In genomic region chr6:135296267-135296666, GRCm38 (mm10) we compare ENCODE assay signal across 8 mouse cellular contexts. TPM values are rescaled to one million over a fixed set of nuclear protein-coding genes. Genes with fewer than 3 reads are reported as not detected.
DNase-seq lines count a peak whose midpoint lies in the region; ATAC-seq lines count a peak whose summit lies in the region.

No protein-coding gene starts in this region.

- H3K4me2 ChIP-seq in liver, embryonic 13.5 days = peak overlapping the region; percentile 26
- no peak overlapping the region for H3K4me2 ChIP-seq in forebrain, embryonic 16.5 days (ENCODE audit: low read length)
- no peak overlapping the region for H3K4me2 ChIP-seq in midbrain, embryonic 11.5 days

- H3K27me3 ChIP-seq in liver, embryonic 13.5 days = no peaks in the 10 kb centered on the region
- H3K27me3 ChIP-seq in forebrain, embryonic 16.5 days (replicated peaks; ENCODE audit: control insufficient read depth, insufficient read depth, low read length) = no peaks in the 10 kb centered on the region
- H3K27me3 ChIP-seq in midbrain, embryonic 11.5 days (ENCODE audit: control insufficient read depth, insufficient read depth, low read length) = no peaks in the 10 kb centered on the region

- WGBS in liver, embryonic 13.5 days (ENCODE audit: insufficient replicate concordance) = 24% methylated on average over 17 of the region's 17 CpGs
- 80% methylated on average over 17 of the region's 17 CpGs for WGBS in forebrain, embryonic 16.5 days
- 82% methylated on average over 17 of the region's 17 CpGs for WGBS in midbrain, embryonic 11.5 days

- H3K4me3 ChIP-seq in liver, embryonic 13.5 days (replicated peaks) = no peak overlapping the region
- no peak overlapping the region for H3K4me3 ChIP-seq in forebrain, embryonic 16.5 days (replicated peaks; ENCODE audit: low read length)
- H3K4me3 ChIP-seq in midbrain, embryonic 11.5 days (ENCODE audit: low read depth, low read length) = no peak overlapping the region

- ATAC-seq in CD4-positive, CD25-positive, alpha-beta regulatory T cell, adult 4 months = no peak
- no peak for ATAC-seq in liver, embryonic 13.5 days (ENCODE audit: low read depth)
- no peak for ATAC-seq in forebrain, embryonic 16.5 days
- no peak for ATAC-seq in midbrain, embryonic 11.5 days (ENCODE audit: low FRiP score)

- H3K4me1 ChIP-seq in liver, embryonic 13.5 days (replicated peaks) = no peaks in the 10 kb centered on the region
- peaks cover 3% of the 10 kb centered on the region; the same call in 1 of the 2 replicates for H3K4me1 ChIP-seq in forebrain, embryonic 16.5 days (replicated peaks; ENCODE audit: control insufficient read depth, insufficient read depth, low read length)
- no peaks in the 10 kb centered on the region for H3K4me1 ChIP-seq in midbrain, embryonic 11.5 days (ENCODE audit: control insufficient read depth, insufficient read depth, low read length)

- no peaks in the 10 kb centered on the region for H3K36me3 ChIP-seq in liver, embryonic 13.5 days
- no peaks in the 10 kb centered on the region for H3K36me3 ChIP-seq in forebrain, embryonic 16.5 days (ENCODE audit: control insufficient read depth, insufficient read depth)
- H3K36me3 ChIP-seq in midbrain, embryonic 11.5 days (ENCODE audit: control insufficient read depth, insufficient read depth, low read length) = no peaks in the 10 kb centered on the region

- no peak overlapping the region for H3K9ac ChIP-seq in liver, embryonic 13.5 days
- no peak overlapping the region for H3K9ac ChIP-seq in forebrain, embryonic 16.5 days (replicated peaks; ENCODE audit: low read depth, low read length)
- no peak overlapping the region for H3K9ac ChIP-seq in midbrain, embryonic 11.5 days (ENCODE audit: low read length)

- H3K27ac ChIP-seq in liver, embryonic 13.5 days = no peak overlapping the region
- no peak overlapping the region for H3K27ac ChIP-seq in forebrain, embryonic 16.5 days (ENCODE audit: low read length)
- H3K27ac ChIP-seq in midbrain, embryonic 11.5 days (ENCODE audit: low read depth, low read length) = no peak overlapping the region

- H3K9me3 ChIP-seq in liver, embryonic 13.5 days (replicated peaks) = no peaks in the 10 kb centered on the region
- no peaks in the 10 kb centered on the region for H3K9me3 ChIP-seq in forebrain, embryonic 16.5 days (ENCODE audit: control insufficient read depth, low read length)
- no peaks in the 10 kb centered on the region for H3K9me3 ChIP-seq in midbrain, embryonic 11.5 days (ENCODE audit: control insufficient read depth, low read length)

- peak; percentile 2 for DNase-seq in CD4-positive, CD25-positive, alpha-beta regulatory T cell, adult 2 months (ENCODE audit: low read depth, low spot score)
- peak; percentile 11 for DNase-seq in thymus, postnatal 14 days
- DNase-seq in thymus, postnatal 25 days = no peak
- DNase-seq in liver, embryonic 13.5 days = peak; percentile 24
- peak; percentile 52 for DNase-seq in skeletal muscle tissue, adult 2 months (ENCODE audit: low read depth, low spot score)
- DNase-seq in midbrain, embryonic 11.5 days (ENCODE audit: low spot score, missing footprints) = no peak

RNA-seq across cellular contexts. Expression of gene Pbp2, which starts 13.9 kb away (rescaled TPM):
- polyA plus RNA-seq in CD4-positive, CD25-positive, alpha-beta regulatory T cell, adult 4 months (2017; shearing (Covaris generic)) = not detected
- not detected in 2 replicates for polyA plus RNA-seq in liver, embryonic 13.5 days (2015; fragmentation: Nextera tagmentation; extraction: Ambion mirVana)
- polyA plus RNA-seq in forebrain, embryonic 16.5 days (2015; fragmentation: Nextera tagmentation; extraction: Ambion mirVana) = not detected in 2 replicates
- polyA plus RNA-seq in midbrain, embryonic 11.5 days (2014; fragmentation: Nextera tagmentation; extraction: Ambion mirVana) = not detected in 2 replicates

RNA-seq across cellular contexts. Expression of gene Gsg1, which starts 42.1 kb away (rescaled TPM):
- polyA plus RNA-seq in CD4-positive, CD25-positive, alpha-beta regulatory T cell, adult 4 months (2017; shearing (Covaris generic)) = not detected
- polyA plus RNA-seq in liver, embryonic 13.5 days (2015; fragmentation: Nextera tagmentation; extraction: Ambion mirVana) = 0.15 and 0.16 TPM in 2 replicates
- 0.32 TPM in 1 of 2 replicates, not detected in the other for polyA plus RNA-seq in forebrain, embryonic 16.5 days (2015; fragmentation: Nextera tagmentation; extraction: Ambion mirVana)
- 0.16 and 0.48 TPM in 2 replicates for polyA plus RNA-seq in midbrain, embryonic 11.5 days (2014; fragmentation: Nextera tagmentation; extraction: Ambion mirVana)

Comparison
In these comparisons a context has a peak if more than half of its experiments do, and no peak if none do; other contexts are left out.
1. DNase-seq: peak in CD4-positive, CD25-positive, alpha-beta regulatory T cell, adult 2 months (single experiment), thymus, postnatal 14 days (single experiment), liver, embryonic 13.5 days (single experiment) and skeletal muscle tissue, adult 2 months (single experiment); none in thymus, postnatal 25 days (single experiment) and midbrain, embryonic 11.5 days (single experiment).